Mouse (Mus musculus) left cerebral cortex, postnatal 36 days (tissue): ENCODE results near the gene Kif11. TPM values are rescaled to one million over a fixed set of nuclear protein-coding genes. Genes with fewer than 3 reads are reported as not detected.

Source experiments
- DNase-seq, 2 experiments: peaks; one replicate each; pipeline ENCODE4 v3.0.0; 2021 to 2022; ENCODE audit warnings: low spot score in 2 of 2, mixed read lengths in 1 of 2
- intact Hi-C: fragments of 180-260 bp; cut with DNase I; formaldehyde crosslinking; loops from one replicate; pipeline ENCODE4 v1.15.1; 2025
- total RNA-seq, 2 experiments: library from RNA; stranded (reverse); gene quantifications; 2 replicates each; pipeline ENCODE4 v1.2.3; 2021

The Kif11 gene
- total RNA-seq, result 1 to 10 TPM; 1.1 TPM

DNA sequence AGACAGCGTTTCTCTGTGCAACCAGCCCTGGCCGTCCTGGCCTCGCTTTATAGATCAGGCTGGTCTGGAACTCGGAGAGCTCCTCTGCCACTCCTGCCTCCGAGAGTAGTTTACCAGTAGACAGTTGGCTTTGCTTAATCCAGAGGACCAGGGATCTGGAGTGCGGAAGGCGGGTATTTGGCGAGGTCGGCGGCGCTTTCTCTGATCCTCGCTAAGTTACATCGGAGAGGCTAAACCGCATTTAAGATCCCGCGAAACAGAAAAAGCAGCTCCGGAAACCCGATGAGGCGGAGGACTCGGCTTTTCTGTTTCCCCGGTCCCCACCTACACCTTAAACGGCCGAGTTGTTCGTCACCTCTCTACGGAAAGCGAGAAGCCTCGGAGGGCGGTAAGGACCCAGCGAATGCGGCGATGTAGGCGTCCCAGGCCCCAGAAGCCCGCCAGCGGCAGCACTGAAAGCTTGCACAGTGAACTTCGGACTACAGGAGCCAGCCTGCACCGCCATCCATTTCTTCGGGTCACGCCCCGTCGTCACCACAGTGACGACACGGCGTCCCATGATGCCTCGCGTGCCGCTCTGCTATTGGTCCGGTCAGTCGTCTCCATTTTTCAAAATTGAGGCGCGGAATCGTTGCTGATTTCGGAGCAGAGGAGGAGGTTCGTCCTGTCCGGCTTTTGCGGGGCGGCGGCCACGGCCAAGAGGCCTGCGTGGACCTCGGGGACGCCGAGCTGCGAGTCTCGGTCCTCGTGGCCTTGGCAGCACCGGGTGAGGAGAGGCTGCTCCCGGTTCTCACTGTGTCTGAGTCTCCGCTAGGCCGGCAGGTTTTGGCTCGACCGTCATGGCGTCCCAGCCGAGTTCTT is at the start of gene Kif11:
Gene Kif11 (plus strand): TSS at position 649 of the 861 bp plus-strand sequence.
- peak; percentile 97 to 98 for DNase-seq
- intact Hi-C loops, result no loop called here

DNA sequence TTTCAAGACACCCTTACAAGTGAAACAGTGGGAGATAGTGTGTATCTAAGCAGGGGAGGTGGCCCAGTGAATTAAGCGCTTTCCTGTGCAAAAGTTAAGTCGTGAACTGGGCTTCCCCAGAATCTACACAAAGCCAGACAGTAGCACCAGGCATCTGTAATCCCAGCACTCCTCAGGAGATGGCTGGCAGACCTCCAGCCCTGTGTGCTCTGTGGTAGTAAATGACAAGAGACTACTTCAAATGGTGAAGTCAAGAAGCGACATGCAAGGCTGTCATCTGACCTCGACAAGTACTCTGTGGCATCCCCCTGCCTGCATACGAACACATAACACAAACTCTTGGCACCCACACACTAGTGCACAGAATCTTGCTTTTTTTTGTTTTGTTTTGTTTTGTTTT is 49.0 kb upstream of the Kif11 start:
- intact Hi-C loops, result no loop called here
- DNase-seq, result no peak

DNA sequence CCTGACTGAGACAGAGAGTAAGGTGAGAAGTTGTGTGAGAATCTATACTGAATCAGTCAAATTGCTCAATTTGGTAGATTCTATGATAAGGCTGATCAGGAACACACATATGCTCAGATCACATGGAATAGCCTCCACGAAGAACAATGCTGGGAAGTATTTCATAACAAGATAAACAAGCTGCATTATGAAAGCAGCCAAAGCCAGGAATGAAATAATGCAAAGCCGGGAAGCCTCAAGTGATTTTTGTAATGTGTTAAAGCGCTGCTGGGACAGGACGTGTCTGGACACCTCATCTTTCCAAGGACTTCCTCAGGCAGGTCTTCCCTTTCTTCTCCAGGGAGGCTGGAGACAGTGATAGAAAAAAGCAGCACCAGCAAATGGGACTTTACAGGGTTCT is 43.5 kb upstream of the Kif11 start:
- intact Hi-C loops, result no loop called here
- no peak for DNase-seq

DNA sequence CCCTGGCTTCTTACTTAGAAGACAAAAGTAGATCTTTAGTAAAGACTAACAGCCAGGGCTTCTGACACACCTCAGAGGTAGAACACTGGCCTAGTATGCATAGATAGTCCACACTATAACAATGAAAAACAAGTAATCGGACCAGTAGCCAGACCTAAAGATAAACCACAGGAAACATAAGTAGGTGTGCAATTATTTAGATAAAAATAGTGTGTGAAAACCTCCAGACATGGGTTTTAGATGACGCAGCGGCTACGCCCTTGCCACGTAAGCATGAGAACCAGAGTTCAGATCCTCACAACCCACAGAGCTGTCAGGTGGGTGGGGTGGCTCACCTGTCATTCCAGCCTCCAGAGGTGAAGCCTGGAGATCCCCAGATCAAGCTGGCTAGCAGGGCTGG is 42.8 kb upstream of the Kif11 start:
- intact Hi-C loops, result no loop called here
- no peak for DNase-seq

DNA sequence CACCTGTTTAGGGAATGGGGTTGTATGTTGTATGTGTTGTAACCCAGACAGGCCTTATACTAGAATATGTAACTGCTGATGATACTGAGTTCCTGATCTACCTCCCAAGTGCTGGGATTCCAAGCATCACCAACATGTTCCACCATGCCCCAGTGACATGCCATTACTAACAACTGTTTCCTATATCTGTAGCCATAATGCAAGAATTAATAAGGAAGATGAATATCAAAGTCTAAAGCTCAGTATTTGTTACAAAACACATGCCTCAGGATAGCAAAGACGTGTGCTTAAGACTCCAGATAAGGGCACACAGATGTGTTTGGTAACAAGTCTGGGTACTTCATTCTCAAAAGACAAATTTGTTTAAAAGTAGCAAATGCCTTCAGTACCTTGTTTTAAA is 40.8 kb upstream of the Kif11 start:
- intact Hi-C loops, result no loop called here
- DNase-seq, result no peak

DNA sequence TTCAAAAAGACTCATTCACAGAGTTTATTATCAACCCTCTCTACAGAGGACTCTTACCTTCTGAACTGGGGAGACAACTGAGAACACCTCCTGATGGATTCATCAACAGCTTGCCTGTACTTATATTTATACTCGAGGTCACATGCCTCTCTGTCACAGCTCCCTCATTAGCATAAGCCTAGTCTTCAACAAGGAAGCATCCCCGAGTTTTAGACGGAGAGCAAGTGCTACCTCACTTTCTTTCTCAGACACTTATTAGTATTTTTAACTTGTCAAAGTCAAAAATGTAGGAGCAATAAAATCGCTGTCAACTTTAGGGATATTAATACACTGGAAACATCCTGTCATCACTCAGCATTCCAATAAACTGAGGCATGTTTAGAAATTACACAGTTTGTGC is 38.5 kb upstream of the Kif11 start, which contains the start of gene Ide:
Gene Ide (minus strand): TSS at position 101 of the 400 bp plus-strand sequence.
- DNase-seq, result no peak
- intact Hi-C loops, result no loop called here

DNA sequence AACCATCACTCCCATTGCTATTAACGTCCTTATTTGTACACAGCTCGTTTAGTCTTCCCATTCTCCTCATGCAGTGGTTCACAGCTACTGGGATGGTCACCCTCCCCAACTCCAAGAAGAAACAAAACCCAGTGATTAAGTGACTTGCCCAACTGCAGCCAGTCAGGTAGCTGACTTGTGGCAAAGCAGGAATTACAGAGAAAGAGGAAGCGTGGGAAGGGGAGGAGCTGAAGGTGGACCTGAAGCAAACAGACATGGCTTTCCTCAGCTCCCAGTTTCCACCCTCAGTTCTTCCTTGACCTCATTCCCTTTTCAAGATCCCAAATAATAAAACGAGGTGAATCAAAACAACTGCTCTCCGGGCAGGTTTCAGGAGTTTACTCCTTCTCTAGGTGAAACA is 35.7 kb upstream of the Kif11 start:
- intact Hi-C loops, result no loop called here
- no peak for DNase-seq

DNA sequence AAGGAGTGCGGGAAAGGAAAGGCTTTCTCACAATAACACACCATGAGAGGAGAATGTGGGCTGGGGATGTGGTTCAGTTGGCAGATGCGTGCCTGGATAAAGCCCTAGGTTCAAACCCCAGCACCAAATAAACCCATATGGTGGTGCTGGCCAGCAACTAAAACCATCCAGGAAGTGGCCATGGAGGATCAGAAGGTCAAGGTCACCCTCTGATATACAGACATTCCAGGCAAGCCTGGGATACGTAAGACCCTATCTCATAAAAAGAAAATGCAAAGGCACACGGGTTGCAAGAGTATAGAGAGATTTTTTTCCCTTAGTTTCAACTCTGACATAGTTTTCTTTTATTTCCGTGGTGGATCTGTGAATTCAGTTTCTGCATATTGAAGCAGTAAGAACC is 35.3 kb upstream of the Kif11 start:
- intact Hi-C loops, result no loop called here

DNA sequence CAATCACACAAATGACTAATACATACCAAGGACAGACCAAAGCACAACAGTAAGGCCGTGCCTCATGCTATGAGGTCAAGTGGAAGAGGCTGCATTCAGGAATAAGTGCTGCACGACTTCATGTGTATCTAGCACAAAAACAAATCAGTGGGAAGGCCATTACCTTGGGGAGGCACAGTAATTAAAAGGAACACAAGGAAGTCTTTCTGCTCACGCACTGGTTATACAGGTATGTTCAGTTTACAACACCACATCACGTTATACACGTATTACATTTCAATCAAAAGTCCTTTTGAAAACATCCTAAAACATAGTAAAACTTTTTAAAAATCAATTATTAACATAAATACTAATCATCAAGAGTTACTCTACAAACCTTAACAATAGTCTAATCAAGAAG is 32.3 kb upstream of the Kif11 start:
- no peak for DNase-seq

More for the DNA sequence above, 35.3 kb upstream of the Kif11 start:
- no peak for DNase-seq

DNA sequence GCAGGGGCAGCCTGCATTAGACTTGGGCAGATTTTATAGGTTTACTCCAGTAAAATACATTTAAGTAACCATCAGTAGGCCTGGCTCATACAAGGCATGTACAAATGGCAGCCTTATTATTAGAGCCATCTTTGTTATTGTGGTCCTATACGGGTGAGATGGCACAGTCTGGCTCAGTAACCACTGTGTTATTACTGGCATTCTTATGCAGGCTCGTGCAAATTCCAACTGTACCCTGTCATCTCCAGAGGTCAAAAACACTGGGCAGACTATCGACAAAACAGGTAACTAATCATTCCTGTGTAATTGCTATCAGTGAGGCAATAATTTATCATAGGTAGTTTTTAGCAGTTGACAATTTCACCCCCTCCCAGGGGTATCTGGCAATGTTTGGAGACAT is 29.9 kb upstream of the Kif11 start:
- intact Hi-C loops, result no loop called here
- no peak for DNase-seq

More for the DNA sequence above, 32.3 kb upstream of the Kif11 start:
- intact Hi-C loops, result no loop called here

DNA sequence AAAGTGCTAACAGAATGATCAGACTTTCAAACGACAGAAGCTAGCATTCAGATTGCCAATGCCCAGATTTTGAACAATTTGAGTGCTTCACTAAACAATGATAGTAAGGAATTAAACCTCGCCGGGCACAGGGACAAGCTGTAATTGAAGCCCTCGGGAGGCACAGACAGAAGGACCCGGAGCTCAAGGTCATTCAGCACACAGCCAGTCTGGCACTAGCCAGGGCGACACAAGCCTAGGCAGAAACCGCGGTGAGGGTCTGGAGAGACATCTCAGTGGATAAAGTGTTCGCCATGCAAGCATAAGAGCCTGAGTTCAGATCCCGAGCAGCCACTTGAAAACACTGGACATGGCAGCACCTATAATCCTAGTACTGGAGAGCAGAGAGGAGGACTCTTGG is 27.9 kb upstream of the Kif11 start:
- no peak for DNase-seq
- intact Hi-C loops, result no loop called here

DNA sequence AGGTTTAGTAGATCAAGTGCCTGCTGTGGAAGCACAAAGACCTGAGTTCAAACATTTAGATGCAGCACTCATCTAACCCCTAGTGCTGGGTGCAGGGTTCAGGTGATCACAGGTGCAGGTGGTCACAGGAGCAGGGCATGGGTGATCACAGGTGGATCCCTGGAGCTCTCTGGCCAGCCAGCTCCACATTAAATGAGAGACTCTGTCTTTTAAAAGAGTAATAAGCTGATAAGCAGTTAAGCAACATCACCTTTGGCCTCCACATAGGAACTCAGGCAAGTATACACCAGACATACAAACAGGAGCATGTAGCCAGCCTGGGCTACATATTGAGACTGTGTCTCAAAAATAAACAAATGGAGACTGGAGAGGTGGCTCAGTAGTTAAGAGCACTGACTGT is 27.3 kb upstream of the Kif11 start:
- no peak for DNase-seq
- intact Hi-C loops, result no loop called here

DNA sequence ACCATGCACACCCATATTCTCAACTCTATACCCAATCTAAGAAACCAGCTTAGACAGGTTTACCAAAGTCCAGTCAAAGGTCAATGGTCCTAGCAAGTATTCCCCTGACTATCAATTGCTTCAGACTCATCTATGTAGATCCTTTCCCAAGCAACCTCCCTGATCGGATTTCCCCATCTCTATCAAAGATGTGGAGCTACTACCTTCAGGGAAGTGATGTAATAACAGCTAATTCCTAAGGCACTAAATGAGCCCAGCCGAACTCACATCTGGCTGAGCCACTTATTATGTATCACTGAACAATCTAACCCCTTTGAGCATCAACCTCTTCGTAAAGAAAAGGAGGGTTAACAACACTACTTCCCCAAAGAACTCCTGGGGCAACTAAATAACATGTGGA is 23.4 kb upstream of the Kif11 start:
- DNase-seq, result no peak
- intact Hi-C loops, result no loop called here

DNA sequence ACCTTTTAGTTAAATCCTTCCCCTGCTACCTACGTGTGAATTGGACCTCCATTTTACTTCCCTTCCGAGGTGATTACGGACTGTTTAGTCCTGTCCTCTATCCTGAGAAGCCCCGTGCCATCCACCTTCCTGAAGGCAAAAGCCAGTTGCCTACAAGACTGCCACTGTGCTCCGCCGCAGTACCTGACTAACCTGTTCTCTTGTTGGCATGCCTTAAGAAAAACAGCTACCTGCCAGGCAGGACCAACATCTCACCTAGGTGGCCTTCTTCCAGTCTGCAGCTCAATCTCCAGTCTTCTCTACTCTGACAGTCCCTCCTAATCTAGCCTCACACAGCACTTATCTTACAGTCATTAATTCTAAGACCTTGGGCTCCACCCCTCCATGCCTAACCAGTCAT is 22.9 kb upstream of the Kif11 start:
- intact Hi-C loops, result no loop called here
- DNase-seq, result no peak

DNA sequence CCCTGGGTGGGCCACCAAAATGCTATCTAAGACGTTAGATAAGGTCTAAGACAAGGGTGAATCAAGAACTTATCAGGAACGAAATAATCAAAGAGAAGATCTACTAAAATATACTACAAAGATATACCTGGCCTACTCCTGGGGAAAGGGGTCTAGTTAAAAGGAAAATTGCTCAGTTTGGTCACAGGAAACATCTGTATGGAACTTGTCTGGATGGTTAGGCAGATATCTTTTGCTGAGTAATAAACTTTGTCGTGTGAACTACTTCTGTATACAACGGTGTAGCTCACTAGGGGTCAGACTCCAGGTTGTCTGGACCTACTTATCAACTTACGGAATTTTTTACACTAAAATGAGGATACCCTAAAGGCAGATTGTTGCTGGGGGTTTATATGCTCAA is 16.2 kb upstream of the Kif11 start:
- DNase-seq, result no peak
- intact Hi-C loops, result no loop called here

DNA sequence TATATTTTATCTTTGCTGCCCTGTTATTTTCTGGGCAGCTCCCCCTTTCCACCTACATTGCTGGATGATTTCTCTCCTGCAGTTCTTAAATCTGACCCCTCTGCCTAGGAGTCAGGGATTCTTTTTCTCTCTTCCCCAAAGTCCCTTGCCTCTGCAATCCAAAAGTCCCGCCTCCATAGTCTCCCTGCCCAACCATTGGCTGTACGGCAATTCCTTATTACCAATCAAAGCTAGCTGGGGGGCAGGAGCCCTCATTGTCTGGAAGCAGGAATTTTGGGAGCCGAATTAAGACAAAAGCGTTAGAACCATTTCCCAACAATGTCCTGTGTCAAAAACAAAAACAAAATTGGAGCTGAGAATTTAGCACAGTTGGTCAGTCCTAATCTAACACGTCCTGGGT is 13.7 kb upstream of the Kif11 start:
- DNase-seq, result no peak
- intact Hi-C loops, result no loop called here

DNA sequence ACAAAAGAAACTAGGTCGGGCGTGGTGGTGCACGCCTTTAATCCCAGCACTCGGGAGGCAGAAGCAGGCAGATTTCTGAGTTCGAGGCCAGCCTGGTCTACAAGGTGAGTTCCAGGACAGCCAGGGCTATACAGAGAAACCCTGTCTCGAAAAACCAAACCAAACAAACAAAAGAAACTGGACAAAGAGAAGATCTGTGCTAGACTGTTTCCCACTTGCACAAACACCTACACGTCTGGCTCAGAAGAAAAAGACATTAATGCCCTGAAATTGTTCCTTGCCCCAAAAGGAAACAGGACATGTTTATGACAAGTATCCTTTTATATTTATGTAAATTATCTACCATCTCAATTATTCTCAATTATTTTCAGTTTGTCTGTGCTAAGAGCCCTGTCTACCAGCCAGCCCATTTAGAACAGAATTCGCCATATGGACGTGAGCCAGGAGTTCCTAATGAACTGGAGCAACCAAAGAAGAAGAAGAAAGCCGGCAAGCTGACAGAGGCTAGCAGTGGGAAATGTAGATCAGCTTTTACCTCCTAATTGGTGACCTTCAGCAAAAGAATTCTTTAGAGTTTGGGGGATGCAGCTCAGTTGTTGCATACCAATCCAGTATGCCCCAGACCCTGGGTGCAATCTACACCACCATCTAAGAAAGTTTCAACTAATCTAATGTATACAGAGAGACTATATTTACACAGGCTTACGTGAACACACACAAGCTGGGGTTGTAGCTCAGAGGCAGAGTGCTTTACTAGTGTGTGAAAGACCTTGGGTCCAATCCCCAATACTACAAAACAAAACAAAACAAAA is 12.9 kb upstream of the Kif11 start:
- intact Hi-C loops, result no loop called here
- no peak for DNase-seq

DNA sequence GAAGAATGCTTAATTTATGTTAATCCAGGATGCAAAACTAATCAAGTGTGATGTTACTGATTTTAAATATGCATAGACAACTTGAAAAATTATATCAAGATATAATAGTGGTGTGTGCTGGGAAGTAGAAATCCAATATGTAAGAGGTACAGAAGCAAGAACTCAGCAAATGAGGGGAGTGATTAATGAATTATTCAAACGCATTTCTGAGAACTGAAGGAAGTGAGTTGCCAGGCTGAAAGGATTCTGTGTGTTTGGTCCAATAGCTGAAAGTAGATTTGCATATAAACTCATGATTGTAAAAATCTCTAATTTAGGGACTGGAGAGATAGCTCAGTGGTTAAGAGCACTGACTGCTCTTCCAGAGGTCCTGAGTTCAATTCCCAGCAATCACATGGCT is 7.2 kb upstream of the Kif11 start:
- no peak for DNase-seq
- intact Hi-C loops, result no loop called here

DNA sequence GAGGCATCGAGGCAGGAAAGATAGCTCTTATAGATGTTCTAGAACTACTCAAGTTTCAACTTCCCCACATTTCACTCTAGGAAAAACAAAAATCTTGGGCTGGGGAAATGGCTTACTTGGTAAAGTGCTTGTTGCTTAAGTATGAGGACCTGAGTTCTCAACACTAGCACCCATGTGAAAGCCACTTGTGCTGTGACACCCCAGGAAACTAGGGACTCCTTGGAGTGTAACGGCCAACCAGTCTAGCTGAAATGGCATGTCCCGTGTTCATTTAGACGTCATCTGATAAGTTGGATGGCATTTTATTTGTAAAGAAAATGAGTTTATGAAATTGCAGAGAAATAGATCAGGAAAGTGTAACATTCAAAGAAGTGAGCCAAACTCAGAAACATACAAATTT is 6.3 kb upstream of the Kif11 start:
- no peak for DNase-seq

DNA sequence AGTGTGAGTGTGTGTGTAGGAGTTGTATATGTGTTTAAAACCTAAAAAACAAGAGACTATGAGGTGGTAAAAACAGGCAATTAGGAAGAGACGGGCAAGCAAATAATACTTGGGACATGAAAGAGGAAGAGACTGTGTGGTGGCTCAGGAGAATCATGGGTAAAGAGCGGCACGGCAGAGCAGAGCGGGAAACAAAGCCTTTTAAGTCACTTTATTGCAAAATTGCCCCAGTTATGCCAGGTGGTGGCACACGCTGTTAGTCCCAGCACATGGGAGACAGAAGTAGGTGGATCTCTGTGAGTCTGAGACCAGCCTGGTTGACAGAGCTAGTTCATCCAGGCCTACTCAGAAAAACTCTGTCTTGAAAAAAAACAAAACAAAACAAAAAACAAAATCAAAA is 5.8 kb upstream of the Kif11 start:
- intact Hi-C loops, result no loop called here
- DNase-seq, result no peak

More for the DNA sequence above, 6.3 kb upstream of the Kif11 start:
- intact Hi-C loops, result no loop called here
